Mouse (Mus musculus): ENCODE measurements around the gene Chrm1.

Chrm1 gene

GRCm38 (mm10) chr19:8663360-8663839 is at the start of gene Chrm1:
Gene Chrm1, plus strand, starts transcription at chr19:8663789.
- no peak for DNase-seq (ENCODE audit: low spot score)

DNA sequence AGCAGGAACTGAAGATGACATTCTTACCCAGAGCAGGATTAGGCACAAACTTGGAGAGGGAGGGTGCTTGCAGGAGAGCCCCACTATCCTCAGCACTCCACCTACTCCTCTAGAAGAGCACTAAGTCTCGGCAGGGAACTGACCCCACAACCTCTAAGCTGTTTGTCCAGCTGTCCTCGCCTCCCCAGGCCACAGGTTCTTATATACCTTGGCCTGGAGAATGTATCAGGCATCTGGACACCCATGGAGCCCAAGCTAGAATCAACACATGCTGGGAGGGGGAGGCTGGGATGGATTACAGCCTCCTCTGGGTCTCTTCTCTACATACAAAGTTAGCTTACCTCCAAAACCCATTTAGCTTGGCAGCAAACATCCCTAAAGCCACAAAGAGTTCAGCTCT is 49.2 kb upstream of the Chrm1 start:
- no peak for DNase-seq (ENCODE audit: low spot score)

DNA sequence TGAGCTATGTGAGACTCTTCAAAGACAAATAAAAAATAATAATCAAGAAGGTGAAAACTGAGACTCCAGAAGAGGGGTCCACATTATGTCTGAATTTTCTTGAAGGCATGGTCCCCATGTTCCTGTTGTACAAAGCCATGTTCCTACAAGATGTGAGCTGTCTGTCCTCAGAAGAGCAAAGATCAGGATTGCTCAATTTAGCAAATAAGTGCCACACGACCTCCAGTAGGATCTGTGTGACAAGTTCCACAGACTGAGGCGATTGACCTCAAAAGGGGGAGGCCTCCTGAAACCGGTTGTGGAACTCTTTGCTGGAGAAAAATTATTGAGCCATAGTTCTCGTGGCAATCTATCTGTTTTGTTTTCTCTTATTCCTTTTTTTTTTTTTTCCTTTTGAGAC is 47.3 kb upstream of the Chrm1 start:
- no peak for DNase-seq (ENCODE audit: low spot score)

DNA sequence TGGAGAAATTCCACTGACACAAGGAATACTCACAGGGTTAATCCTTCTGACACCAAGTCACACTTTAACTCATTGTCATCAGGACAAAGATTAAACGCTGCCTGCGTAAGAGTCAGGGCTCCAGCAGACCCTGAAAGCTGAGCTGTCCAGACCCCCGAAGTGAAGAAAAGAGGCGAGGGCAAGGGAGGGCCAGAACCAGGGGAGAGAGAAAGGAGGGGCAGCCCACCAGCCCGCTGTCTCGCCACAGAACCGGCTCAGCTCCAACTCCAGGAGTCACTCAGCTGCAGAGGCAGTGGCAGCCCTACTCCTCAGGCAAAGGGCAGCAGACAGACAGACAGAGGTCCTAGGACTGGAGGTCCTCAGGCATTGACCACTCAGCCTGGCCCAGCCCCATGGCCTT is 45.7 kb upstream of the Chrm1 start, which contains the start of gene Slc22a6:
Slc22a6 (plus strand) TSS at position 136 of the 400 bp plus-strand sequence.
- DNase-seq (ENCODE audit: low spot score): no peak

- no peak for DNase-seq (ENCODE audit: low spot score)
Measured at GRCm38 (mm10) chr19:8621098-8621497, 42.5 kb upstream of the Chrm1 start.

DNA sequence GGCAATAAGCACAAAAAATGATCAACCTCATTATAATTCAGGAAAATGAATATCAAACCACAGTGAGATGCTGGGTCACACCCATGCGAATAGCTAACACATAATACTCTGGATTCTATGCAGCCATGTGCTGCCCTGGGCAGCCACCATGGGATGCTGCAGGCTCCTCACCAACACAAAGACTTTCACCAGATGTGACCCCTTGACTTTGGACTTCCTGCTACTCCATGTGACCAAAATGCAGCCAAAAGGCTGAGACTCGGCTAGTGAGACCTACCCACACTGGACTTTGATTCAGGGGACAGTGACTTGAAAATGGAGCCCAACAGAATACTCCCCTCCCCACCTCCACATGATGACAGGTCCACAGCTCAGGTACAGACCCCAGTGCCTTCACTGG is 33.3 kb upstream of the Chrm1 start:
- no peak for DNase-seq (ENCODE audit: low spot score)

- DNase-seq (ENCODE audit: low spot score): no peak
Measured at GRCm38 (mm10) chr19:8630826-8631225, 32.8 kb upstream of the Chrm1 start.

- no peak for DNase-seq (ENCODE audit: low spot score)
Measured at GRCm38 (mm10) chr19:8632029-8632428, 31.6 kb upstream of the Chrm1 start.

GRCm38 (mm10) chr19:8642086-8642485 is 21.5 kb upstream of the Chrm1 start:
- DNase-seq (ENCODE audit: low spot score): no peak

DNA sequence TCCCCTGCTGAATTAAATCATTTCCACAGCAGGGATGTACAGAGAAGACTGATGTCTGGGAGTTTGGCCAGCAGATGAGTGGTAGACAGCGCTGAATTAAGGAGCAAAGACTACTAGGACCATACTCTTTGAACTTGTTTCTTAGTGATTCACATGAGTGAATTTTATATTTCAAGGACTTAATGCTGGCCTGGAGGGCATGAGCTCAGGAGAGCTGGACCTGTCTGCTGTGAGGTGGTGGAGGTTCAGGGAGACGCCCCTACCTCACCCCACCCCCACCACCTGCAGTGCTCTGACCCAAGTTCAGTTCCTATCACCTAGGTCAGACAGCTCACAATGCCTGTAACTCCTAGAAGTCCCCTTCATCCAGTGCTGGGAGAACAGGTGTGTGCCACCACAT is 17.2 kb upstream of the Chrm1 start:
- DNase-seq (ENCODE audit: low spot score): no peak

GRCm38 (mm10) chr19:8655833-8656232 is 7.8 kb upstream of the Chrm1 start:
- DNase-seq (ENCODE audit: low spot score): no peak

GRCm38 (mm10) chr19:8656341-8656740 is 7.2 kb upstream of the Chrm1 start:
- no peak for DNase-seq (ENCODE audit: low spot score)

- peak; percentile 51 for DNase-seq (ENCODE audit: low spot score)
Measured at GRCm38 (mm10) chr19:8661821-8662307, 1.7 kb upstream of the Chrm1 start.

- peak; percentile 76 for DNase-seq (ENCODE audit: low spot score)
Measured at GRCm38 (mm10) chr19:8662337-8662736, 1.3 kb upstream of the Chrm1 start.

DNA sequence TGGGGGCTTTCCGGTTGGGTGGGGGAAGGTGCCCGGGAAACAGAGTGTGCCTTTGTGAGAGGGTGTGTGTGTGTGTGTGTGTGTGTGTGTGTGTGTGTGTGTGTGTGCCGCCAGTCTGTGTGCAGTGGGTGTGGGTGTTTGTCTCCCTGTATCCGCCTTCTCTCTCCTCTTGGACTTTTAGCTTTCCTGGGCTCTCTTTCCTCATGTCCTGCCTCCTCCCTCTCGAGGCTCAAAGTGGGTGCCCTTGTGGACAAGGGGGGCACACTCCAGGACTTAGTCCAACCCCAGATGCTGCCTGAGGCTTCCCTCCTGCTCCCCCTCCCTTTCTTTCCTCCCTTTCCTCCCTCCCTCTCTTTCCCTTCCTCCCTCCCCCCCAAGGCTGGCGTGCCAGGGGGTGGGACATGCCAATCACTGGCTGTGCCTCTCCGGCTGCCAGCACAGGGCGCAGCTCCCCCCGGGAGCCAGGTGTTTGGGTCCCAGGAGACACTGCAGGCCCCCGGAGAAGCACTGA is 377 bp downstream of the Chrm1 start:
- no peak for DNase-seq (ENCODE audit: low spot score)

- DNase-seq (ENCODE audit: low spot score): no peak
Measured at GRCm38 (mm10) chr19:8664859-8665258, 1.3 kb downstream of the Chrm1 start.

DNA sequence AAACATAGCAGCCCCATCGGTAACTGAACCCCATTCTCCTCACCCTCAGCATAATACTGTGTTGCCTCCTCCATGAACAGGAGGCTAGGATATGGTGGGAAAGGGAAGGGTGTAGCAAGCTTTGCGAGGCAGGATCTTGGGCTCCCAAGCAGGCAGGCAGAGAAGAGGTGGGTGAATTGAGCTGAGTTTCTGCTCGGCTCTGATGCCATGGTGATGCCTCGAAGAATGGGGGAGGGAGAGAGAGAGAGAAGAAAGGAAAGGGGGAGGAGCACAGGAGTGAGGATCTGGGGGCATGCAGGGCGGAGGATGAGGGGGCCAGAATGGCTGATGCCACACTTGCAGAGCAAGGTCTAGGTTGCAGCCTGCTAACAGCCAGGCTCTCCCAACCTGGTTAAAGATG is 2.2 kb downstream of the Chrm1 start:
- no peak for DNase-seq (ENCODE audit: low spot score)

DNA sequence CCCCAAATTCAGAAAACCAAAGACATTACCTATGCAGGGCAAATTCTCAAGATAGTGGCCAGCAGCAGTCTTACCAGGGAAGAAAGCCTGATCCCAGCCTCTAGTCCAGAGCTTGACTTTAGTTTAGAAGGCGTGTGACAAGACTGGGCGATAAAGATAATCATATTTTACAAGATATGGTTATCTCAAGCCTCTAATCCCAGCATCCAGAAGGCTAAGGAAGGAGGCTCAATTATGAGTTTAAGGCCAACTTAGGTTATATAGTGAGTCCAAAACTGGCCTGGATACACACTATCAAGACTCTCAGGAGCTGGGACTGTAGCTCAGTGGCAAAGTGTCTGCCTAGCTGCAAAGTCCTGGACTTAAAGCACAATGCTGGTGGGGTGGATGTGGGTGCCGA is 9.3 kb downstream of the Chrm1 start:
- DNase-seq (ENCODE audit: low spot score): no peak

GRCm38 (mm10) chr19:8673336-8674063 is 9.9 kb downstream of the Chrm1 start:
- DNase-seq (ENCODE audit: low spot score): no peak

- DNase-seq (ENCODE audit: low spot score): no peak
Measured at GRCm38 (mm10) chr19:8679031-8679779, 15.6 kb downstream of the Chrm1 start.

DNA sequence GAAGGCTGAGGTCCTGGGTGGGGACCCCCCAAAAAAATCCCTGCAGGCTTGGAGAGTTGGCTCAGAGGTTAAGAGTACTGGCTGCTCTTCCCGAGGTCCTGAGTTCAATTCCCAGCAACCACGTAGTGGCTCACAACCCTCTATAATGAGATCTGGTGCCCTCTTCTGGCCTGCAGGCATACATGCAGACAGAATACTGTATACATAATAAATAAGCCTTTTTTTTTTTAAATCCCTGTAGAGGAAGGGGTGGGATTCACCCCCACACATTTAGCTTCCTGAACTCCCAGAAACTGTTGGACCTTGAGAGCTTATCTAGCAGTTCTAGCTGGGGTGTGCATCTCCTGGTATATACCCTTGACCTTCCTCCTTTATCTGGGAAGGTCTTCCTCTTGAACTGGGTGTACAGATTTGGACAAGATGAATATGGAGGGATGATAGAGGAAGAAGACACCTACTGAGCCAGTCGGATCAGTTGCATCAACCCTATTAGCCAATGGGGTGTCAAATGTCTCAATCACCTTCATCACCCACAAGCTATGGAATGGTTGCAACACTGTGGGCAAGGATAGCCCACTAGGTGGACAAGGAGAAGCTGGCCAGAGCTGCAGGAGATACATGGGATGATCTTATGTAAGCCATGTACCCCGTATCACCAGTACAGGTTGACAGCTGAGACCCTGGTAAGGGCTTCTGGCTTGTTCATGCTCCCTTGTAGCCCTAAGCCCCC is 18.2 kb downstream of the Chrm1 start:
- DNase-seq (ENCODE audit: low spot score): no peak

DNA sequence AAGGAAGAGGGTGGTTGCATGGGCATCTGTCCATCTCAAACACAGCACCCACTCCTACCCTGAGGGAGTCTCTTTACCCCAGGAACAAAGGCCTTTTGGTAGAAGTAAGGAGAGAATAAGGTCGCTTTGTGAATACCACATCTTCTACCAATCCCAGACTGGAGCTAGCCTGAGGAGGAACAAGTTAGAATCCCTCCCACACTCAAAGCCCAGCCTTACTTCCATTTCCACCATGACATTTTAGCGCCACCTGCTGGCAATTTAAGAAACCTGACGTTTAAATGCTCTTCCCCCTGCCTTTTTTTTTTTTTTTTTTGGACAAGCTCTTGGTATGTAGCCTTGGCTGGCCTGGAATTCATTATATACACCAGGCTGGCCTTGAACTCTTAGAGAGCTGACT is 19.4 kb downstream of the Chrm1 start:
- peak; percentile 94 for DNase-seq (ENCODE audit: low spot score)
